Mouse (Mus musculus): ENCODE measurements around the gene Csrnp2.
"Not testable (repeated sequence)": the region's sequence is repeated elsewhere in the genome, so short reads cannot be mapped to it uniquely, and the experiment has no call there.

Gene Csrnp2

GRCm38 (mm10) chr15:100495102-100495501, at the start of gene Csrnp2:
Gene Csrnp2, minus strand, starts transcription at chr15:100495488.
- DNase-seq (ENCODE audit: low read depth, low spot score) = peak; percentile 79

GRCm38 (mm10) chr15:100543651-100544030, 48.4 kb upstream of the Csrnp2 start:
- not testable (repeated sequence) for DNase-seq (ENCODE audit: low read depth, low spot score)

DNA sequence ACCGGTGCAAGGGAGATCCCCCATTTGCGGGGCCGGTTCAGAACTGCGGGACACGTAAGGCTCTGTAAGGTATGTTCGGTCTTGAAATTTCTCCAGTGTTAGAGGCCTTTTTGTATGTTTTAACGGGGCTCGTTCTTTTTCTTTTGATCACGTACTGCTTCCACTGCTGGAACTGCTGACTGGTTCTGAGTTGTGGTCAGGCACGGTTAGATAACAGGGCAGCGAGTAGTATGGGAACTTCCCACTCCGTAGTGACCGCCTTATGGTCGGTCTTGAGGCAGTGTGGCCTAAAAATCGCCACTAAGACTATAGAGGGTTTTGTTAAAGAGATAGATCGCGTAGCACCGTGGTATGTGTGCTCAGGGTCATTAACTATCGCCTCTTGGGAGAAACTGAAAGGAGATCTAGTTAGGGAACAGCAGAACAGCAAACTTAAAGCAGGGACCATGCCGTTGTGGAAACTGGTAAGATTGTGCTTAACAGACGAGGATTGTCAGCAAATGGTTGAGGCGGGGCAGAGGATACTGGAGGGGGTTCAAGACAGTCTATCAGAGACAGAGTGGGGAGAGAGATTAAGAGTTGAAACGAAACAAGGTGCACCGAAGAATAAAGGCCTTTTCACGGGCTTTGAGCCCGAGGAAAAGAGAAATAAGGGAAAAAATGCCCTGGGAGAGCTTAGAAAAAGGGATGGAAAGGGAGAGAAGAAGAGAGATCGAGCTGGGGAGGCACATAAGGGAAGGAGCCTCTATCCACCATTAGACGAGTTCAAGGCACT, 47.8 kb upstream of the Csrnp2 start:
- DNase-seq (ENCODE audit: low read depth, low spot score) = not testable (repeated sequence)

DNA sequence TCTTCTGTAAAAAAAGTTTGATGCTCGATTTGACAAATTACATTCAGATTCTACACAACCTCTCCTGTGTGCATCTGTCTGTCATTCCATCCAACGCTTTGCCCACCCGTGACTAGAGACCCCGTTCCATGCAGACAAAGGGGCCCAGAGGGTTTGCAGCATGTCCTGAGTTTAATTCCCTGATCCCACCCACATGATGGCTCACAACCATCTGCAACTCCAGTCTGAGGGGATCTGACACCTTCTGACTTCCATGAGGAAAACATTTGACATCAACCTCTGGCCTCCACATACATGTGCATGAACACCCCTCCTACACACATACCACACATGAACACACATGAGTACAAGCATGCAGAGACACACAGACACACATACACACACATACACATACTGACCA, 46.1 kb upstream of the Csrnp2 start:
- no peak for DNase-seq (ENCODE audit: low read depth, low spot score)

- not testable (repeated sequence) for DNase-seq (ENCODE audit: low read depth, low spot score)
Measured at GRCm38 (mm10) chr15:100541001-100541400, 45.7 kb upstream of the Csrnp2 start.

DNA sequence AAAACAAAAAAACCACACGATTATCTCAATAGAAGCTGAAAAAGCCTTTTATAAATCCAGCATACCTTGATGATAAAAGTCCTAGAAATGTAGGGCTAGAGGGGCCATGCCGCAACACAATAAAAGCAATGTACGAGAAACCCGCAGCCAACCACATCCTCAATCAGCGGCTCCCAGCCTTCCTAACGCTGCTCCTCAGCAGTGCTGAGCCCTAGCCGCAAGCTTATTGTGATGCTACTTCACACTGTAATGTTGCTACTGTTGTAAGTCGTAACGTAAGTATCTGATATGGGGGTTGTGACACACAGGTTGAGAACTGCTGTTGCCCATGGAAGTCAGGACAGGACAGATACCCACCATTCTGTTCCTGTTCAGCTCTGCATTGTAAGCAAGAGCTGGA, 44.1 kb upstream of the Csrnp2 start:
- no peak for DNase-seq (ENCODE audit: low read depth, low spot score)

DNA sequence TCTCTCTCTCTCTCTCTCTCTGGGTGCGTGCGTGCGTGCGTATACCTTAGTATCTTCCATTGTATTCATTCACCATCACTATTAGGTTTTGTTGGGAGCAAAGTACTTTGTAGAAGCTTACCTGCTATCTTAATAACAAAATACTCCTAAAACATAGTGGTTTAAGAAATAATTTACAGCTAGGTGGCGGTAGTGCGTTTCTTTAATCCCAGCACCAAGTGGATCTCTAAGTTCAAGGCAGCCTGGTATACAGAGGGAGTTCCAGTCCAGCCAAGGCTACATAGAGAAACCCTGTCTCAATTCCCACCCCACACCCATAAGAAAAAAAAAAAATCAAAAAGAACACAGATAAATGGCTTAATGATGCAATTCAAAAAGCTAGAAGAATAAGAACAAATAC, 42.6 kb upstream of the Csrnp2 start:
- no peak for DNase-seq (ENCODE audit: low read depth, low spot score)

- no peak for DNase-seq (ENCODE audit: low read depth, low spot score)
Measured at GRCm38 (mm10) chr15:100527900-100528299, 32.6 kb upstream of the Csrnp2 start.

DNA sequence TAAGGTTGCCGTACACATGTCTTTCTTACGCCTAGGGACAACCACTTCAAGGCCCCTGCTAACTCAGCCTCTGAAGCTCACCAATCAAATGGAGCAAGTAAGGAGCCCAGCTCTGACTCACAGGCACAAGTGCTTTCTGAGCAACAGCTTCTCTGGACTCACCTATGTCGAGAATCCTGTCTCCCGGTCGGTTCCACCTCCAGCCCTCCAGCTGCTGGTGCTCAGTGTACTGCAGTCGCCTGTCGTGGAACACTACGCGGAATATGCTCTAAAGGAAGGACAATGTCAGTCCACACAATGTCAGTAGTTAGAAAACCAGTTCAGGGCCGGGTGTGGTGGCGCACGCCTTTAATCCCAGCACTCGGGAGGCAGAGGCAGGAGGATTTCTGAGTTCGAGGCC, 30.1 kb upstream of the Csrnp2 start:
- DNase-seq (ENCODE audit: low read depth, low spot score) = no peak

GRCm38 (mm10) chr15:100520306-100520705, 25.0 kb upstream of the Csrnp2 start:
- DNase-seq (ENCODE audit: low read depth, low spot score) = no peak

DNA sequence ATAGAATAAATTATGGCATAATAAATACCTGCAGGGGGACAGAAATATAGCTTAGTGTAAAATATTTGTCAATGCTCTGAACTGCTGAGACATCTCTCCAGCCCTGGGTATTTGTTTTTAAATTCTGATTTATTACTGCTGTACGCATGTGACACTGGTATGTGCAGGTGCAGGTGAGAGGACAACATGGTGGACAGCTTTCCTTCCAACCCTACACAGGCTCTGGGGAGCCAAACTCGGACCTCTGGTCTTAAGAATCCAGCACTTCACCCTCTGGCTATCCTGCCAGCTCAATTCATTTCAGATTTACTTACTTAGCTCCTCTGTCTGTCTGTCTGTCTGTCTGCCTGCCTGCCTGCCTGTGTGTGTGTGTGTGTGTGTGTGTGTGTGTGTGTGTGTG, 19.8 kb upstream of the Csrnp2 start:
- no peak for DNase-seq (ENCODE audit: low read depth, low spot score)

DNA sequence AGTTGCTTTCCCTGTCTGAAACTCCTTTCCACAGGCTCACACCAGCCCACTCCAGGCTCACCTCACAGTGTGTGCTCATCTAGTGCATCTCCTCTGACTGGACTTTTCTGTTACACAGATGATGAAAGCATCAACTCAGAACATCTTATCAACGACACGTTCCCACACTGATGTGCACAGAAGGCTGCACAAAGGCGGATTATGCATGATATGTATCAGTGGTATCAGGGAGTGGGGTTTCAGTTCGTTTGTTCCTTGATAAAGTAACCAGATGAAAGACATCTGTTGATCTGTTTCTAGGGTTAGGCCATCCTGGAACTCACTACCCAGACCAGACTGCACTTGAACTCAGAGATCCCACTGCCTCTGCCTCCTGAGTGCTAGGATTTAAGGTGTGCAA, 18.1 kb upstream of the Csrnp2 start:
- DNase-seq (ENCODE audit: low read depth, low spot score) = no peak

DNA sequence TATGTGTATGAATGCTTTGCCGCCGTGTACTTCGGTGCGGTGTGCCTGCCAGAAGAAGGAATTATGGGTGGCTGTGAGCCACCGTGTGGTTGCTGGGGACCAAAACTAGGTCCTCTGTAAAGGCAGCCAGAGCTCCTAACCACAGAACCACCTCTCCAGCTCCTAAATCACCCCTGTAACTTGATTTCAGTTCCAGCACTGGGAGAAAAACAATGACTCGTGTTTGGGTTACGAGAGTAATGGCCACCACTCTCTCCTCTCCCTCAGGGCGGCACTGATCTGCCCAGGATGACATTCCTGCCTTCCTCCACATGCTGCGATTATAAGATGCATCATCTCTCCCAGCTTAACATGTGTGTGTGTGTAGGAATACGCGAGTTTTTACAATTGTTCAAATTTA, 14.8 kb upstream of the Csrnp2 start:
- no peak for DNase-seq (ENCODE audit: low read depth, low spot score)

- no peak for DNase-seq (ENCODE audit: low read depth, low spot score)
Measured at GRCm38 (mm10) chr15:100508454-100509167, 13.3 kb upstream of the Csrnp2 start.

DNA sequence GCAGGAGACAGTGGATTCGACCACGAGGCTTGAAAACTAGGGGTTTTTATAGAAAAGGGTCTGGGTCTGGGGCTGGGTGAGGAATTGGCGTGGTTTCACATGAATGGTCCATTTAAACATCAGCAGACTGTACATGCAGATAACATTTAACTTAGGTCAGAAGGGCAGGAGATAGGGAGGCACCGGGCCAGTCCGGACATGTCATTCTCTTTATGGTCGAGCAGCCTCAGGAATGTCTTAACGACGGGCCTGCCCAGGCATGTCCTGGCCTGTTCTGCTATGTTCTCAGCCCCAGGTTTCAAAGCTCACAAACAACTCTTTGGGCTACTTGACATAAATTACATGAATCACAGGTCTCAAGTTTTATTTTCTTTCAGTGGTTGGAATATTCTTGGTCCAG, 4.2 kb upstream of the Csrnp2 start:
- DNase-seq (ENCODE audit: low read depth, low spot score) = not testable (repeated sequence)

DNA sequence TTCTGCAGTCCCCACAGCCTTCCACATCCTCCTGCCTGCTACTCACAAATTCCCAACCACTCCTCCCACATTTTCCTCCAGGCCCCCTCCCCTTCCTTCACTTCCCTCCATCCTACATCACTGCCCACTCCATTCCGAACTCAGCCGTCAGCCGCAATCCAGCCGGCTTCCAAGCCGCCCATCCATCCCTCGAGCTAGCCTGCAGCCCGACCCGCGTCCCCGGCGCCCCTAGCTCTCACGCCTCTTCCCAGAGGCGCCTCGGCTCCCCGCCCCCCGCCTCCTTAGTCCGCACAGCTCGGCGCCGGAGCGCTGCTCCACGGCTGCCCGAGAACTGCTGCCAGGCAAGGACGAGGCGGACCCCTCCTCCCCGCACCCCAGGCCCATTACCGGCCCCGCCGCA, 641 bp downstream of the Csrnp2 start:
- DNase-seq (ENCODE audit: low read depth, low spot score) = no peak

- DNase-seq (ENCODE audit: low read depth, low spot score) = no peak
Measured at GRCm38 (mm10) chr15:100491966-100492365, 3.3 kb downstream of the Csrnp2 start.

GRCm38 (mm10) chr15:100489263-100489662, 6.0 kb downstream of the Csrnp2 start:
- DNase-seq (ENCODE audit: low read depth, low spot score) = no peak

- not testable (repeated sequence) for DNase-seq (ENCODE audit: low read depth, low spot score)
Measured at GRCm38 (mm10) chr15:100488297-100488696, 7.0 kb downstream of the Csrnp2 start.

- no peak for DNase-seq (ENCODE audit: low read depth, low spot score)
Measured at GRCm38 (mm10) chr15:100487050-100487449, 8.2 kb downstream of the Csrnp2 start.

GRCm38 (mm10) chr15:100486450-100486849, 8.8 kb downstream of the Csrnp2 start:
- no peak for DNase-seq (ENCODE audit: low read depth, low spot score)

- DNase-seq (ENCODE audit: low read depth, low spot score) = no peak
Measured at GRCm38 (mm10) chr15:100485576-100485975, 9.7 kb downstream of the Csrnp2 start.

DNA sequence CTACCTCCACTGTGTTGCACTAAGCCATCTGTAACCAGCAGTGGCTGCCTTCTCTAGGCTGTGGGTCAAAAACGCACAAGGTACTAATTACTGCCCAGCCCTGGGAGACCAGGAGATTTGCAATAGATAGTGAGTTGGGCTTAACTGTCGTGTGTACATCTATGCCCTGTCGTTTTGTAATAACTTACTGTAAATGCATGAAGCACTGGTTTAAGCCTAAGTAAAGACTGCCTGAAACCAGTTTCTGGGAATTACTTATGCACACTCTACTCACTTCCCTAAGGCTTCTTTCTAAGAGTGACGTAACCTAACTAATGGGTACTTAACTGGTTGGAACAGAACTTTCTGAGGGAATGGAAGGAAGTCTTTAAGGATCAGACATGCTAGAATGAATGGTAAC, 16.4 kb downstream of the Csrnp2 start:
- DNase-seq (ENCODE audit: low read depth, low spot score) = no peak

All from retina, adult 2 months (tissue).